Mouse (Mus musculus): Measurements from ENCODE around the gene Zmym3. TPM values are rescaled to one million over a fixed set of nuclear protein-coding genes. Genes with fewer than 3 reads are reported as not detected.

Zmym3 gene
- total and polyA plus RNA-seq, 3 experiments, result 20.7 to 42.9 TPM; not detected in 1

- Histone ChIP-seq H3K27me3 (ENCODE audit: control insufficient read depth in 1 of 2, insufficient read depth in 2 of 2, low read length in 2 of 2) (no peaks in the 10 kb centered on the region), H3K4me3 (ENCODE audit: control insufficient read depth in 1 of 2, insufficient read depth in 1 of 2, low read depth in 2 of 2, low read length in 2 of 2) (no peak overlapping the region)
- no peak for DNase-seq (ENCODE audit: low read depth, low spot score)
These were observed 36.1 kb downstream of the Zmym3 start for GRCm38 (mm10) chrX:101384439-101385137.

GRCm38 (mm10) chrX:101383455-101383854 lies 37.2 kb downstream of the Zmym3 start:
- no peak for DNase-seq (ENCODE audit: low read depth, low spot score)
- TF ChIP-seq MAX (IDR thresholded peaks at IDR 0.05; ENCODE audit: low read length) (no peak), E2F4 (IDR thresholded peaks at IDR 0.05; ENCODE audit: borderline replicate concordance, low read depth, low read length) (no peak), CTCF (IDR thresholded peaks at IDR 0.05 in 2 of 3, conservative IDR thresholded peaks at IDR 0.05 in 1 of 3; ENCODE audit: control insufficient read depth in 1 of 3, insufficient read depth in 1 of 3, low read depth in 2 of 3, low read length in 3 of 3, poor library complexity in 1 of 3, severe bottlenecking in 1 of 3) (no peak), ZC3H11A (IDR thresholded peaks at IDR 0.05; ENCODE audit: low read depth, low read length) (no peak), ZNF384 (IDR thresholded peaks at IDR 0.05; ENCODE audit: low read depth, low read length) (no peak), JUND (IDR thresholded peaks at IDR 0.05; ENCODE audit: low read depth, low read length) (no peak), UBTF (IDR thresholded peaks at IDR 0.05; ENCODE audit: borderline replicate concordance, insufficient read depth, low read depth, low read length) (no peak), HCFC1 (IDR thresholded peaks at IDR 0.05; ENCODE audit: low read depth, low read length) (no peak), NELFE (IDR thresholded peaks at IDR 0.05; ENCODE audit: low read depth, low read length) (no peak), BHLHE40 (IDR thresholded peaks at IDR 0.05; ENCODE audit: borderline replicate concordance, low read depth, low read length) (no peak), GATA1 (IDR thresholded peaks at IDR 0.05; ENCODE audit: low read depth, low read length) (no peak), ELF1 (IDR thresholded peaks at IDR 0.05; ENCODE audit: low read depth, low read length) (no peak), USF2 (IDR thresholded peaks at IDR 0.05; ENCODE audit: borderline replicate concordance in 1 of 2, insufficient read depth in 1 of 2, low read depth in 1 of 2, low read length in 2 of 2) (no peak), MYB (IDR thresholded peaks at IDR 0.05; ENCODE audit: low read depth, low read length) (no peak), RAD21 (IDR thresholded peaks at IDR 0.05; ENCODE audit: low read depth, low read length) (no peak), USF1 (IDR thresholded peaks at IDR 0.05; ENCODE audit: low read depth, low read length) (no peak), KAT2A (conservative IDR thresholded peaks at IDR 0.05; ENCODE audit: low read depth, low read length) (no peak), MYC (IDR thresholded peaks at IDR 0.05; ENCODE audit: low read depth, low read length) (no peak)
- Histone ChIP-seq H3K9me3 (replicated peaks; ENCODE audit: insufficient read depth, low read length) (no peaks in the 10 kb centered on the region), H3K4me3 (ENCODE audit: control insufficient read depth in 1 of 2, insufficient read depth in 1 of 2, low read depth in 2 of 2, low read length in 2 of 2) (no peak overlapping the region), H3K9ac (ENCODE audit: control insufficient read depth, low read depth, low read length, poor library complexity, severe bottlenecking) (no peak overlapping the region), H3K79me2 (ENCODE audit: control insufficient read depth, insufficient read depth, low read length, poor library complexity) (no peaks in the 10 kb centered on the region), H3K27ac (ENCODE audit: control insufficient read depth, low read depth, low read length) (no peak overlapping the region), H3K36me3 (ENCODE audit: control insufficient read depth in 1 of 2, insufficient read depth in 2 of 2, low read length in 2 of 2) (no peaks in the 10 kb centered on the region), H3K27me3 (ENCODE audit: control insufficient read depth in 1 of 2, insufficient read depth in 2 of 2, low read length in 2 of 2) (no peaks in the 10 kb centered on the region), H3K4me1 (ENCODE audit: control insufficient read depth in 1 of 2, insufficient read depth in 2 of 2, low read length in 2 of 2) (no peaks in the 10 kb centered on the region)

More at GRCm38 (mm10) chrX:101384439-101385137, 36.1 kb downstream of the Zmym3 start:
- no peak overlapping the region for H3K27ac ChIP-seq (ENCODE audit: control insufficient read depth, low read depth, low read length)
- TF ChIP-seq POLR2A (IDR thresholded peaks at IDR 0.05; ENCODE audit: control insufficient read depth in 1 of 2, insufficient read depth in 1 of 2, low read depth in 1 of 2, low read length in 2 of 2, poor library complexity in 1 of 2), result no peak
- TF ChIP-seq E2F4 (IDR thresholded peaks at IDR 0.05; ENCODE audit: borderline replicate concordance, low read depth, low read length), result no peak
- H3K9me3 ChIP-seq (replicated peaks; ENCODE audit: insufficient read depth, low read length), result no peaks in the 10 kb centered on the region
- H3K4me1 ChIP-seq (ENCODE audit: control insufficient read depth in 1 of 2, insufficient read depth in 2 of 2, low read length in 2 of 2), result no peaks in the 10 kb centered on the region
- no peak overlapping the region for H3K9ac ChIP-seq (ENCODE audit: control insufficient read depth, low read depth, low read length, poor library complexity, severe bottlenecking)
- H3K79me2 ChIP-seq (ENCODE audit: control insufficient read depth, insufficient read depth, low read length, poor library complexity), result no peaks in the 10 kb centered on the region
- H3K36me3 ChIP-seq (ENCODE audit: control insufficient read depth in 1 of 2, insufficient read depth in 2 of 2, low read length in 2 of 2), result no peaks in the 10 kb centered on the region
